Mouse (Mus musculus): Measurements from ENCODE around the gene Acbd5.

The Acbd5 gene

DNA sequence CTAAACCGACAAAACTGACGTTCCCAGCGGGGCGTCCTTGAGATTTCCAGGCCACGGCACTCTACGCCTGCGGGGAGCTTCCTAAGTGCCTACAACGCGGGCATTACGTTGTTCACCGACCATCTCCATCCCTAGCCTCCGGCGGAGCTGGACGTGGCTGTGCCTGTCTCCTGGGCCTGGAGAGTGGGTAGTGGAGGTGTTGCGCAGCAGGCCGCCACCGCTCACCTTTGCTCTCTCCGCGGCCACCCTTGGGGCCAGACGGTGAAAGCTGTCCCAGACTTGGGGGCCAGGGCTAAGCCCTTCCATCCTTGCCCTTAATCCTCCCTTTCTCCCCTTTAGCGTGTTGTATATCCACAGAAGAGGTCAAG lies 387 bp downstream of the Acbd5 start:
- in situ Hi-C loops (cut with MboI, MseI), result no loop called here

DNA sequence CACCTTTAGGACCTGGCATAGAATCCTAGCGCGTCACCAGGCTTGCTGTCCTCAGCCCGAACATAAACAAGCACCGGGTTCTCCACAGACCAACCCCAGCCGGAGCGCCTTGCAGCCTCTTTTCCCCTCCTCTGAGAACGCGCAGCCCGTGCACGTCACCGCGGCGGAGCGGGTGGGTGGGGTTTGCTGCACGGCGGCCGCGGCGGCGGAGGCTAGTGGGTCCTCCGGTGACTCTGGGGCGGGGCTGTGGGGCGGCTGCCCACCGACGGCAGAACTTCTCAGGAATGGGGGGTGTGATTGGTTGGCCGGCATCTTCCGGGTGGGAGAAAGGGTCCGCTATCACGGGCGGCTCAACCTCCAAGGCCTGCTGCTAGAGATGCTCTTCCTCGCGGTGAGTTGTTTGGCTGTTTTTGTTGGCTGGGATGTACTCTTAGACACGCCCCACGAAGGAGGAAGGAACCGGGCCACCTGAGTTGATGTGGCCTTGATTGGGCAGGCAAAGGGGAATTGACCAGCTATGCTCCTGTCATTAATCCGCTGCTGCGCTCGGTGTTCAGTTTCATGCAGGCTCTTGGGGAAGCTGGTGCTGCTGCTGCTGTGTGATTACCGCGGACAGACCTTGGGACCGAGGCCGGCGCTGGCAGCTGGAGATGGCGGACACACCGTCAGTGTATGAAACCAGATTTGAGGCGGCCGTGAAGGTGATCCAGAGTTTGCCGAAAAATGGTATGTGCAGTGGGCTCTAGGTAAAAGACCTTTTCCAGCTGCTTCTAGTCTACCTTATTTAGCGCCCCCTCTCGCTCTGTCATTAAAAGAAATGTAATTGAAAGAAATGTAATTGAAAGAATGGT lies 1.2 kb downstream of the Acbd5 start:
- in situ Hi-C loops (cut with MboI, MseI), result no loop called here

- in situ Hi-C loops (cut with MboI, MseI), result no loop called here
These were observed 2.5 kb downstream of the Acbd5 start for GRCm38 (mm10) chr2:23070491-23070890.

DNA sequence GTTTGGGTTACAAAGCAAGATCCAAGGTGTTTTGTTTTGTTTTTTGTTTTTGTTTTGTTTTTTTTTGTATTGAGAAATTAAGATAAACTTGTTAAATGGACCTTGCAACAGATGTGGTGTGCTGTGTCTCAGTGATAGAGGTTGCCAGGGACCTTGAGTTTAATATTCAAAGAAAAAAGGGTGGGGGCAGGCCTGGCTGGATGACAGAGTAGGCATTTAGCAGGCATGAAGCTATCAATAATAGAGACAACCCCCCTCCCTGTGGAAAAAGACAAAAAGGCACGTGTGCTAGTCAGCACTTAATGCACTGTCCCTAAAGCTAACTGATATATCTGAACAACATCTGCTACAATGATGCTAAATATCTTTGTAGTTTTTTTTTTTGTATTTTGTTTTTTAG lies 3.4 kb downstream of the Acbd5 start:
- in situ Hi-C loops (cut with MboI, MseI), result no loop called here

- in situ Hi-C loops (cut with MboI, MseI), result no loop called here
These were observed 7.9 kb downstream of the Acbd5 start for GRCm38 (mm10) chr2:23075846-23076245.

- in situ Hi-C loops (cut with MboI, MseI), result no loop called here
These were observed 8.8 kb downstream of the Acbd5 start for GRCm38 (mm10) chr2:23076783-23077182.

- in situ Hi-C loops (cut with MboI, MseI), result no loop called here
These were observed 9.7 kb downstream of the Acbd5 start for GRCm38 (mm10) chr2:23077693-23078092.

GRCm38 (mm10) chr2:23078588-23078987 lies 10.6 kb downstream of the Acbd5 start:
- in situ Hi-C loops (cut with MboI, MseI), result no loop called here

GRCm38 (mm10) chr2:23084540-23084939 lies 16.6 kb downstream of the Acbd5 start:
- in situ Hi-C loops (cut with MboI, MseI), result loop anchor here (10.0 kb wide), 1 partner anchor 170 kb away; no protein-coding TSS in a partner anchor

GRCm38 (mm10) chr2:23092216-23092615 lies 24.2 kb downstream of the Acbd5 start:
- in situ Hi-C loops (cut with MboI, MseI), result no loop called here

GRCm38 (mm10) chr2:23097028-23097427 lies 29.1 kb downstream of the Acbd5 start:
- in situ Hi-C loops (cut with MboI, MseI), result no loop called here

DNA sequence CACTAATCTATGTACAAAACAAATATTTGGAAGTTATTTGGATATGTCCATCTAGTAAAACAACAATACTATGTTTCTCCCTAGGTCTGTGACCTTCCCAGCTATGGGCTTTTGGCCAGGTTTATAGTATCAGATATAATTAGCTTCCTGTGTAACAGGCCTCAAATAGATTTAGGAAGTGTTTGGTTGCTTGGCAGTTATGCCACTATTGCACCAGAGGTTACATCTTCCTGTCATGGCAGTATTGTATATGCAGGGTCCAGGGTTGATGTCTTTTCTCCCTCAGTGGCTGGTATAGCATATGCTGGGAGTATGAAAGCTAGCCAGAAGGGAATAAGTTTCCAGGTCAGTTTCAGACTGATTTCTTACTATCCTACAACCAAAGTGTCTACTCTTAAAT lies 34.3 kb downstream of the Acbd5 start:
- in situ Hi-C loops (cut with MboI, MseI), result no loop called here

DNA sequence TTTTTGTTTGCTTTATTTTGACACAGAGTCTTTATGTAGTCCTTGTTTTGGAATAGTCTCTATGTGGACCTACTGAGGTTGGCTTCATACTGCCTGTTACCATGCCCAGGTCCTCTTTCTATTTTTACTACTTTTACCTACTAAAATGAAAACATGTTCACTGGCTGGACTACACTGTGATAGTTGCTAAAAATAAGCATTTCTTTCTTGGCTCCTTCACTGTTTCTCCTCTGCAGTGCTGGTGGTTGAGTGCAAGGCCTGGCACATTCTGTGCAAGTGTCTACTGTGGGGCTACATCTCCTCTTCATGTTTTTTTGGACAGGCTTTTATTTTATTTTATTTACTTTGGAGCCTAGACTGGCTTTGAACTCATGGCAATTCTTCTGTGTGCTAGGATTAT lies 51.6 kb downstream of the Acbd5 start:
- in situ Hi-C loops (cut with MboI, MseI), result no loop called here

DNA sequence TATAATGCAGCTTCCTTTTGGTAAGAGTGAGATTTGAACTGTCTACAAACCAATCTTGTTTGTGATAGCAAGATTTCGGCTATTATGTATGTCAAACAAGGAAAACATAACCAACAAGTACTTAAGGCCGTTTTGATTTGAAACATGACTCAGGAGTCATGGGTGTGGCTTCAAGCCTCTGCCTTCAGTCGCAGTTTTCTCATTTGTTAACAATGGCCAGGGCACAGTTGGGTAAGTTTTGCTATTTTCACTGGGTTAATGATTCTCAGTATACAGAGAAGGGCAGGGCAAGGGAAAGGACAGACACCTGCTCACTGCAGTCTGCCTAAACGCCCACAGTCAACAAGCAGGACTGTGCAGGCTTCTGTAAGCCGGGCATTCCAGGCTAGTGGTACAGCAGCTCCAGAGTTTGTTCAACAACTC lies 87.2 kb downstream of the Acbd5 start:
- in situ Hi-C loops (cut with MboI, MseI), result loop anchor here (25.0 kb wide), 1 partner anchor 1232 kb away; no protein-coding TSS in a partner anchor

GRCm38 (mm10) chr2:23155777-23156607 lies 88.0 kb downstream of the Acbd5 start, which contains the start of the genes Mastl and Yme1l1:
Gene Mastl (minus strand): TSS chr2:23156024.
Gene Yme1l1 (plus strand): TSS chr2:23156369.
- in situ Hi-C loops (cut with MboI, MseI), result loop anchor here (25.0 kb wide), 1 partner anchor 1231 kb away; no protein-coding TSS in a partner anchor

- in situ Hi-C loops (cut with MboI, MseI), result loop anchor here (25.0 kb wide), 1 partner anchor 1231 kb away; no protein-coding TSS in a partner anchor
These were observed 88.7 kb downstream of the Acbd5 start for GRCm38 (mm10) chr2:23156608-23157081.

Data from T-helper 2 cell (primary cell).